Mouse (Mus musculus): Measurements from ENCODE around the gene Nfkbia. TPM values are rescaled to one million over a fixed set of nuclear protein-coding genes. Genes with fewer than 3 reads are reported as not detected.

The Nfkbia gene
- polyA plus RNA-seq, 1 experiment from 2014 or later, result 43.1 TPM

DNA sequence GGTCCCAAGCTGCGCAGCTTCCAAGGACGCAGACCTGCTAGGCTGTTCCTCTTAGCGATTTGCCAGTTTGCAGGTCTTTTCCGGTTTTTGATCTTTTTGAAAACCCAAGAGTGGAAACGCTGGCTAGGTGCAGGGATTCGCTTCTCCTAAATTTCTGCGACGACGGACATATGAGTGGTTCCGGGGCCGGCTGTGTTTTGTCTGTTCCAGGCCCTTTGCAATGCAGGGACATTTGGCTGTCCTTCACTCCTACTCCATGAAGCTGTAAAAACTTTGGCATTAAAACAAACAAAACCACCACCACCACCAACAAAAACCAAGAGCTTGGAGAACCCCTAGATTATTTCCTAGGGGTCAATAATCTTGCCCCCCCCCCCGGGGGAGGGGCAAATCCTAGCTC lies 494 bp upstream of the Nfkbia start:
- Histone ChIP-seq H3K9ac (ENCODE audit: low read length) (peak overlapping the region; percentile 95), H3K36me3 (ENCODE audit: control insufficient read depth, insufficient read depth, low read length) (peaks cover 7% of the 10 kb centered on the region), H3K27ac (ENCODE audit: low read depth, low read length) (peak overlapping the region; percentile 97), H3K4me2 (peak overlapping the region; percentile 86), H3K4me1 (ENCODE audit: control insufficient read depth, insufficient read depth, low read length) (peaks cover 14% of the 10 kb centered on the region), H3K27me3 (ENCODE audit: control insufficient read depth, insufficient read depth, low read length) (no peaks in the 10 kb centered on the region), H3K9me3 (ENCODE audit: control insufficient read depth, low read length) (no peaks in the 10 kb centered on the region), H3K4me3 (ENCODE audit: low read depth, low read length) (peak overlapping the region; percentile 88)
- ATAC-seq (ENCODE audit: low FRiP score) (no peak), DNase-seq (ENCODE audit: low spot score, missing footprints) (no peak)
- WGBS, result 1% methylated on average over 12 of the region's 12 CpGs

DNA sequence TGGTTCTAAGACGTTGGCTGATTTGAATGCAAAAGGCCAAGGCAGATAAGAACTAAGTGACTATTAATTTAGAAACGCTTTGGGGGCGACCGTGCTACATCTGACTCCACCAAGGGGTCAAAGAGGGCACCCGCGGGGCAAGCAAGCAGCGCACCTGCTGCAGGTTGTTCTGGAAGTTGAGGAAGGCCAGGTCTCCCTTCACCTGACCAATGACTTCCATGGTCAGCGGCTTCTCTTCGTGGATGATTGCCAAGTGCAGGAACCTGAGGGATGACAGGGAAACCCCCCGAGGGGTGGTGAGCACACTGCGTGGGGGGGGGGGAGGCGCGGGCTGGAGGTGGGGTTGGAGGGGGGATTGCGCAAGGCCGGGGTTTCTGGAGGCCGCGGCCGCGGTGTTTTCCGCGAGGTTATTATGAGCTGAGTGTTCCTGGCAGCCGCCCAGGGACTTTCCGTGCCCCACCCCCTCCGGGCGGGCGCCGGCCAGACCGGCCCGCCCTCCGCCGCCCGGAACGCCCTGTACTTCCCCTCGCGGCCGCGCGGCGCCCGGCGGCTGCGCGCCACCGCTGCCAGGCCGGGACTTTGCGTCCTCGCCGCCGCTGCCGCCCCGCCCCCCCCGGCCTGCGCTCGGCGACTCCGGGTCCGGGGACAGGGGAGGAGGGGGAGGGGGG lies 797 bp downstream of the Nfkbia start:
- Histone ChIP-seq H3K4me2 (peak overlapping the region; percentile 86), H3K9me3 (ENCODE audit: control insufficient read depth, low read length) (no peaks in the 10 kb centered on the region), H3K27ac (ENCODE audit: low read depth, low read length) (peak overlapping the region; percentile 97), H3K4me1 (ENCODE audit: control insufficient read depth, insufficient read depth, low read length) (peaks cover 14% of the 10 kb centered on the region), H3K9ac (ENCODE audit: low read length) (peak overlapping the region; percentile 95), H3K36me3 (ENCODE audit: control insufficient read depth, insufficient read depth, low read length) (peaks cover 7% of the 10 kb centered on the region), H3K4me3 (ENCODE audit: low read depth, low read length) (peak overlapping the region; percentile 88), H3K27me3 (ENCODE audit: control insufficient read depth, insufficient read depth, low read length) (no peaks in the 10 kb centered on the region)
- DNase-seq (ENCODE audit: low spot score, missing footprints), result peak; percentile 97
- peak; percentile 90 for ATAC-seq (ENCODE audit: low FRiP score)
- 1% methylated on average over 45 of the region's 57 CpGs for WGBS

DNA sequence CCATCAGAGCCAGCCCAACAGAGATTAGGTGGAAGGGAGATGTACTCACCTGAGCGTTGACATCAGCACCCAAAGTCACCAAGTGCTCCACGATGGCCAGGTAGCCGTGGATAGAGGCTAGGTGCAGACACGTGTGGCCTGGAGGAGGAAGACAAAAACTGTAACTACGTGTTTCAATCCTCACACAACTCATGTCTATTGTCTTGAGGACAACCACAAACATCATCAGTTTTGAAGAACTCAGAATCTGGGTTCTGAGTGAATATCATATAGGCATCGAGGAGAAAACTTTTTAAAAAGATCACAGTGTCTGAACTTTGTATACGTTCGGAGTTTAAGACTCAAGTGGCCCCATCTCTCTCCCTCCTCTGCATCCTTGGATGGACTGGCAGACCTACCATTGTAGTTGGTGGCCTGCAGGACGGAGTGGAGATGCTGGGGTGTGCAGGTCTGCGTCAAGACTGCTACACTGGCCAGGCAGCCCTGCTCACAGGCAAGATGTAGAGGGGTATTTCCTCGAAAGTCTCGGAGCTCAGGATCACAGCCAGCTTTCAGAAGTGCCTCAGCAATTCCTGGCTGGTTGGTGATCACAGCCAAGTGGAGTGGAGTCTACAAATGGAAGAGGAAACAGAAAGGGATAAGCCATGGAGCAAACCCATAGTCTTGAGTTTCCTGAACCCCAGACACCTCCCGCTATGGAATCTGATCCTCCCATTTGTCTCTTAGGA lies 1.6 kb downstream of the Nfkbia start:
- H3K9ac ChIP-seq (ENCODE audit: low read length), result peak overlapping the region; percentile 95
- H3K4me3 ChIP-seq (ENCODE audit: low read depth, low read length), result peak overlapping the region; percentile 88
- ATAC-seq (ENCODE audit: low FRiP score), result no peak
- no peak overlapping the region for H3K27ac ChIP-seq (ENCODE audit: low read depth, low read length)
- H3K36me3 ChIP-seq (ENCODE audit: control insufficient read depth, insufficient read depth, low read length), result peaks cover 7% of the 10 kb centered on the region
- peak overlapping the region; percentile 86 for H3K4me2 ChIP-seq
- 86% methylated on average over 13 of the region's 13 CpGs for WGBS
- peaks cover 14% of the 10 kb centered on the region for H3K4me1 ChIP-seq (ENCODE audit: control insufficient read depth, insufficient read depth, low read length)
- DNase-seq (ENCODE audit: low spot score, missing footprints), result no peak
- H3K9me3 ChIP-seq (ENCODE audit: control insufficient read depth, low read length), result no peaks in the 10 kb centered on the region
- no peaks in the 10 kb centered on the region for H3K27me3 ChIP-seq (ENCODE audit: control insufficient read depth, insufficient read depth, low read length)

DNA sequence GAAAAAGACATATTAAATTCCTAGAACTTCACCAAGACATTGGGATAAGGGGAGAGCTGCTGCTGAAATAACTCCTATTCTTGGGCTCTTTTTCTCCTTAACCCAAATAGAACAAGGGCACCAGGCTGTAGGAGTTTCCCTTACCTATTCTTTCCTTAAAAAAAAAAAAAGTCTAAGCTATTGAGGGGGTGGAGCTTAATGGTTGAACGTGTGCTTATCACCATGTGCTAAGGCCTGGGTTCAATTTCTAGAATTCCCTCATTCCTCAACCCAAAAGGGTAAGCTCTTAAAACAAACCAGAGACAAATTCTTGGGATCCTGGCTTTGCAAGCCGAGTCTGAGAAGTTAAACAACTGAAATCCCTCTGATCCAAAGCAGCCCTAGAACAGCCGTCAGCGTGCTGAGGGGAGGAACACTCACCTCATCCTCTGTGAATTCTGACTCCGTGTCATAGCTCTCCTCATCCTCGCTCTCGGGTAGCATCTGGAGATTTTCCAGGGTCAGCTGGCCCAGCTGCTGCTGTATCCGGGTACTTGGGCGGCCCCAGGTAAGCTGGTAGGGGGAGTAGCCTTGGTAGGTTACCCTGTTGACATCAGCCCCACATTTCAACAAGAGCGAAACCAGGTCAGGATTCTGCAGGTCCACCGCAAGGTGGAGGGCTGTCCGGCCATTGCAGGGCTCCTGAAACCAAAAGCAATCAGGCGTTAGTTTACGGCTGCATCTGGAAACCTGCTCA lies 2.3 kb downstream of the Nfkbia start:
- Histone ChIP-seq H3K27ac (ENCODE audit: low read depth, low read length) (no peak overlapping the region), H3K27me3 (ENCODE audit: control insufficient read depth, insufficient read depth, low read length) (no peaks in the 10 kb centered on the region), H3K9me3 (ENCODE audit: control insufficient read depth, low read length) (no peaks in the 10 kb centered on the region), H3K36me3 (ENCODE audit: control insufficient read depth, insufficient read depth, low read length) (peaks cover 7% of the 10 kb centered on the region), H3K4me3 (ENCODE audit: low read depth, low read length) (no peak overlapping the region), H3K4me1 (ENCODE audit: control insufficient read depth, insufficient read depth, low read length) (peaks cover 14% of the 10 kb centered on the region), H3K4me2 (no peak overlapping the region), H3K9ac (ENCODE audit: low read length) (no peak overlapping the region)
- 92% methylated on average over 14 of the region's 14 CpGs for WGBS
- ATAC-seq (ENCODE audit: low FRiP score) (no peak), DNase-seq (ENCODE audit: low spot score, missing footprints) (no peak)

DNA sequence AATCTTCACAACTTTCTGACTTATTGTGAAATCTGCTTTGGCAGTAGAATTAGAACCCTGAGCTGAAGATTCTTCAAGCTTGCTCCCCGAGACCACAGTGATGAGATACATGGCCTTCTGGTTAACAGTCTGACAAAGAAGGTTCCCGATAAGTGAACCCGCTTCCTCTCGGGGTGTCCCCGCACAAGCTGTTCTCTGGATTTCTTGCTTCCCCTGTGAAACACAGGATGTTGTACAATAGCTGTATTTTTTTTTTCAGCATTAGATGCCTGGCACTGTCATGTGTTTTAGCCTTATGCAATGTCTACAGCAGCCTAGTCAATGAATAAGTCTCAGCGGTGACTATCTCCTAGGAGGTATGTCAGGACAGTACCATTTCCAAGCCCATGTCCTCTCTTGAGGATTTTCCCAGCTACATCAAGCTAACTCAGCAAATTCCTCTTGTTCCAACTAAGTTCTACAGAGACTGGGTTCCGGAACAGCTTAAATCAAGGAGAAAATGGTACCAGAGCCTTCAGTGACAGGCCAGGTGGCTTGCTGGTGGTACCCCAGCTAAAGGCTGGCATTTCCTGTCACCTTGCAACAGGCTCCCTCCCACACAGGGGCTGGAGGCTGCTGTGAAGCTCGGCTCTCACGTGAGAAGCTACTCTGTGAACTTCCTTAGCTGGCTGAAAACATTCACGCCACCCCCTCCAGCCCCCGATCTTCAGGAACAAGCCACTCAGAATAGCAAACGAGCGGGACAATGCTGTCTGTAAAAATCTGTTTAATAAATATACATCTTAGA lies 3.6 kb downstream of the Nfkbia start:
- WGBS, result 90% methylated on average over 13 of the region's 13 CpGs

DNA sequence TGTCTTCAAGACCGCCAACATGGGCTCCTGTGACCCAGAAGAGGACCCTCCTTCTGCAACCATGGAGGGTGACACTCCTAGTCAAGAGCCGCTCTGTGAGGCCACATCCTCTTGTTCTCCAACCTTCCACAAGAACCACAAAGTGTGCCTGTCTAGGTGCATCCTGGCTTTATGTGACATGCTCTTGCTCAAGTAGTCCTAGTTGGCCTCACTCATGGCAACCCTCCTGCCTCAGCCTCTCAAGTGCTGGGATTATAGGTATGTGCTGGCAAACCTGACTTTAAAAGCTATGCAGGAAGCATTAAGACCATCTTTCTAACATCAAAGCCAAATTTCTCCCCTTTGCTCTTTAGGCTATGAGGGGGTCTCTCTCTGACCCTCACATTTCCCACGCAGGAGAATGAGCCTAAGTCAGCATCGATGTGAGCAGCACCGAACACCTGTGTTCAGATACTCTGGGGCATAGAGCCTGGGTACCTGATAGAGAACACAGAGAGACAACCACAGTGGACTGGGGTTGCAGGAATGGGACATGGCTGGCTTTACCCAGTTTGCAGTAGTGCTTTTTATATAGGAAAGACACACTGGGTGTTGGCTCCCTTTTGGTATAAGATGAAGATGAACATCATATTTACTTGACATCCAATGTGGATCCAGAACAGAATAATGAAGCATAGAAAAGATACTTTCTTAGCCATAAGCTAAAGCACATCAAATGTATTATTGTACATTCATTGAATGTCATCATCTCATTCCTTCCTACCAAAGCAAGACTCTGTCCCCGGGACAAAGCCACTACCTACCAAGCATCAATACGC lies 4.4 kb downstream of the Nfkbia start:
- ATAC-seq (ENCODE audit: low FRiP score) (no peak), DNase-seq (ENCODE audit: low spot score, missing footprints) (no peak)
- Histone ChIP-seq H3K4me1 (ENCODE audit: control insufficient read depth, insufficient read depth, low read length) (peaks cover 11% of the 10 kb centered on the region), H3K9me3 (ENCODE audit: control insufficient read depth, low read length) (no peaks in the 10 kb centered on the region), H3K4me3 (ENCODE audit: low read depth, low read length) (no peak overlapping the region), H3K36me3 (ENCODE audit: control insufficient read depth, insufficient read depth, low read length) (peaks cover 7% of the 10 kb centered on the region), H3K27me3 (ENCODE audit: control insufficient read depth, insufficient read depth, low read length) (no peaks in the 10 kb centered on the region), H3K9ac (ENCODE audit: low read length) (no peak overlapping the region), H3K4me2 (no peak overlapping the region), H3K27ac (ENCODE audit: low read depth, low read length) (no peak overlapping the region)
- 97% methylated on average over 7 of the region's 7 CpGs for WGBS

More for the DNA sequence above, 3.6 kb downstream of the Nfkbia start:
- Histone ChIP-seq H3K9me3 (ENCODE audit: control insufficient read depth, low read length) (no peaks in the 10 kb centered on the region), H3K36me3 (ENCODE audit: control insufficient read depth, insufficient read depth, low read length) (peaks cover 7% of the 10 kb centered on the region), H3K27me3 (ENCODE audit: control insufficient read depth, insufficient read depth, low read length) (no peaks in the 10 kb centered on the region), H3K27ac (ENCODE audit: low read depth, low read length) (no peak overlapping the region), H3K9ac (ENCODE audit: low read length) (no peak overlapping the region), H3K4me2 (no peak overlapping the region), H3K4me1 (ENCODE audit: control insufficient read depth, insufficient read depth, low read length) (peaks cover 14% of the 10 kb centered on the region), H3K4me3 (ENCODE audit: low read depth, low read length) (no peak overlapping the region)
- DNase-seq (ENCODE audit: low spot score, missing footprints) (no peak), ATAC-seq (ENCODE audit: low FRiP score) (no peak)

DNA sequence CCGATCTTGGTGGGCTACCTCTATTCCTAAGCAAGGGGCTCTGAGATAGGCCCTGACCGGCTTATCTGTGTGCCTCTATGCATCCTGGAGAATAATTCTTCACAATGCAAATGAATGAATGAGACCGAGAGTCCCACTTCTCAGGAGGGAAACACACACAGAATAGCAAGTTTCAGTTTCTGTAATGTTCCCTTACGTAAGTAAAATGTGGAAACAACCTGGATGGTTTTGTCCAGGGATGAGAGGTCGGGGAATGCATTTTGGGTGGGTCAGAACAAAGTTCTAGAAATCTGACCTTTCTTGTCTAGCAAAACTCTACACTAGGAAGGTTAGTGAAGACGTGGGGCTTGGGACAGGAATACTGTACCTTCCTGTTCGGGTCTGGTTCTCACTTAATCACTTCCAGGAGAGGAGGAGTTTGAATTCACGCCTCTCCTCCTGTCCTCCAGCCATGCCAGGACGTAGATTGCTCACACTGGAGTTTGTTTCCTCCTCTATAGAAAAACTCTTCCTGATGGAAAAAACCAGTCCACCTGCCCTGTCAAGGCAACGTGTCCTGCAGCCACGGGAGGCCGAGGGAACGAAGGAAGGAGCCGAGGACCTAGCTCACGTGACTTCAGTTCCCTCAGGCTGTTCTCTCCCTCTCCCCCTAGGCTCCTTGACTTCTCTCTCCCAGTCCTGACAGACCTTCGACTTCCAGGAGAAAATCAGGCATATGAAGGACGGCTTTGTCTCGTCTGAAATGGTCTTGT lies 5.3 kb downstream of the Nfkbia start:
- H3K27me3 ChIP-seq (ENCODE audit: control insufficient read depth, insufficient read depth, low read length), result no peaks in the 10 kb centered on the region
- ATAC-seq (ENCODE audit: low FRiP score), result no peak
- 85% methylated on average over 18 of the region's 18 CpGs for WGBS

DNA sequence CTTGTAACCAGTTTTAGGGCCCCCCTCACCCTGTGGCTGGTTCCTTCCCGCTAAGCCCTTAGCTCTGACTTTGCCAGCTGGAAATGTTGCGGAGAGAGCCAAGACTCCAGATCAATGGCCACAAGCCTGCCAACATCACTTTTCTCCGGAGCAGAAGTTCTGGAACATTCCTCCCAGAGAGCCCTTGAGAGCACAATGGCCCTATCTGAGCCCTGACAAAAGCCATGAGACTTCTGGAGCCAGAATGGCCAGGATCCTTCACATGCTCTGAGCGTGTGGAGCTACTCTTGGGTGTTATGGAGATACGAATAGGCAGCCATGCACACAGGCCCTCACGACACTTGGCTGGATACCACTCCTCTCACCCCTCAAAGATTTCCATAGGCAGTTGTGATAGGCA lies 7.6 kb downstream of the Nfkbia start:
- H3K36me3 ChIP-seq (ENCODE audit: control insufficient read depth, insufficient read depth, low read length), result peaks cover 3% of the 10 kb centered on the region; the same call in 1 of the 2 replicates
- no peaks in the 10 kb centered on the region for H3K27me3 ChIP-seq (ENCODE audit: control insufficient read depth, insufficient read depth, low read length)
- H3K4me1 ChIP-seq (ENCODE audit: control insufficient read depth, insufficient read depth, low read length), result no peaks in the 10 kb centered on the region
- ATAC-seq (ENCODE audit: low FRiP score) (no peak), DNase-seq (ENCODE audit: low spot score, missing footprints) (no peak)
- WGBS, result 90% methylated on average over 6 of the region's 6 CpGs
- no peak overlapping the region for H3K27ac ChIP-seq (ENCODE audit: low read depth, low read length)
- no peak overlapping the region for H3K4me3 ChIP-seq (ENCODE audit: low read depth, low read length)
- no peaks in the 10 kb centered on the region for H3K9me3 ChIP-seq (ENCODE audit: control insufficient read depth, low read length)
- no peak overlapping the region for H3K9ac ChIP-seq (ENCODE audit: low read length)
- no peak overlapping the region for H3K4me2 ChIP-seq

More for the DNA sequence above, 5.3 kb downstream of the Nfkbia start:
- H3K4me2 ChIP-seq, result no peak overlapping the region
- peaks cover 7% of the 10 kb centered on the region for H3K36me3 ChIP-seq (ENCODE audit: control insufficient read depth, insufficient read depth, low read length)
- H3K27ac ChIP-seq (ENCODE audit: low read depth, low read length), result no peak overlapping the region
- H3K4me3 ChIP-seq (ENCODE audit: low read depth, low read length), result no peak overlapping the region
- no peaks in the 10 kb centered on the region for H3K9me3 ChIP-seq (ENCODE audit: control insufficient read depth, low read length)
- DNase-seq (ENCODE audit: low spot score, missing footprints), result no peak
- H3K9ac ChIP-seq (ENCODE audit: low read length), result no peak overlapping the region
- peaks cover 7% of the 10 kb centered on the region for H3K4me1 ChIP-seq (ENCODE audit: control insufficient read depth, insufficient read depth, low read length)
